ENCODE assay signal across 10 mouse cellular contexts in genomic region chr11:102690162-102690561, GRCm38 (mm10). TPM values are rescaled to one million over a fixed set of nuclear protein-coding genes. Genes with fewer than 3 reads are reported as not detected.
DNase-seq lines count a peak whose midpoint lies in the region; ATAC-seq lines count a peak whose summit lies in the region.
"Had no signal": no experiment of that assay in that cellular context is flagged by ENCODE, and none has a peak within 500 bp of the region (broad histone marks: within the 10 kb centered on the region; RNA-seq: fewer than 3 reads in every experiment).

No protein-coding gene starts in this region.

- peaks cover 34% of the 10 kb centered on the region for H3K36me3 ChIP-seq in hindbrain, embryonic 14.5 days (replicated peaks; ENCODE audit: control insufficient read depth, insufficient read depth)
- H3K36me3 ChIP-seq in hindbrain, embryonic 12.5 days: peaks cover 28% of the 10 kb centered on the region
- peaks cover 10% of the 10 kb centered on the region for H3K36me3 ChIP-seq in stomach, embryonic 14.5 days (ENCODE audit: control insufficient read depth, insufficient read depth, low read length)

- H3K9me3 ChIP-seq in hindbrain, embryonic 14.5 days (ENCODE audit: control insufficient read depth, low read length): no peaks in the 10 kb centered on the region
- H3K9me3 ChIP-seq in hindbrain, embryonic 12.5 days (replicated peaks): no peaks in the 10 kb centered on the region
- H3K9me3 ChIP-seq in stomach, embryonic 14.5 days (ENCODE audit: control insufficient read depth, low read depth, low read length): no peaks in the 10 kb centered on the region
- H3K9me3 ChIP-seq: embryonic facial prominence, embryonic 12.5 days had no signal

- no peaks in the 10 kb centered on the region for H3K27me3 ChIP-seq in hindbrain, embryonic 14.5 days (ENCODE audit: control insufficient read depth, insufficient read depth, low read length)
- no peaks in the 10 kb centered on the region for H3K27me3 ChIP-seq in hindbrain, embryonic 12.5 days
- H3K27me3 ChIP-seq in stomach, embryonic 14.5 days (ENCODE audit: control insufficient read depth, insufficient read depth, low read length): no peaks in the 10 kb centered on the region
- H3K27me3 ChIP-seq: embryonic facial prominence, embryonic 12.5 days had no signal

- no peak for ATAC-seq in hindbrain, embryonic 14.5 days (ENCODE audit: low FRiP score)
- ATAC-seq in hindbrain, embryonic 12.5 days (ENCODE audit: low FRiP score): no peak
- peak; percentile 59 for ATAC-seq in granulocyte monocyte progenitor cell, adult 5-6 weeks (replicated peaks; ENCODE audit: poor library complexity, severe bottlenecking)
- ATAC-seq in stomach, embryonic 14.5 days (ENCODE audit: insufficient number of reproducible peaks, insufficient read depth, low FRiP score, low read depth): 0 out of 2 replicates have a peak, but pooled peaks have one; percentile 14

- WGBS in hindbrain, embryonic 14.5 days: 60% methylated on average over 6 of the region's 6 CpGs
- 62% methylated on average over 6 of the region's 6 CpGs for WGBS in hindbrain, embryonic 12.5 days
- 67% methylated on average over 6 of the region's 6 CpGs for WGBS in stomach, embryonic 14.5 days

- H3K4me3 ChIP-seq in hindbrain, embryonic 14.5 days (replicated peaks; ENCODE audit: low read length): no peak overlapping the region
- no peak overlapping the region for H3K4me3 ChIP-seq in hindbrain, embryonic 12.5 days
- no peak overlapping the region for H3K4me3 ChIP-seq in stomach, embryonic 14.5 days (ENCODE audit: low read depth, low read length)
- H3K4me3 ChIP-seq: embryonic facial prominence, embryonic 12.5 days; myocyte had no signal

- no peaks in the 10 kb centered on the region for H3K4me1 ChIP-seq in hindbrain, embryonic 14.5 days (replicated peaks; ENCODE audit: control insufficient read depth, insufficient read depth, low read length)
- H3K4me1 ChIP-seq in hindbrain, embryonic 12.5 days: no peaks in the 10 kb centered on the region
- no peaks in the 10 kb centered on the region for H3K4me1 ChIP-seq in stomach, embryonic 14.5 days (ENCODE audit: control insufficient read depth, insufficient read depth, low read length)
- H3K4me1 ChIP-seq: embryonic facial prominence, embryonic 12.5 days had no signal

- no peak overlapping the region for H3K4me2 ChIP-seq in hindbrain, embryonic 14.5 days (replicated peaks)
- H3K4me2 ChIP-seq in hindbrain, embryonic 12.5 days (replicated peaks): no peak overlapping the region
- no peak overlapping the region for H3K4me2 ChIP-seq in stomach, embryonic 14.5 days (replicated peaks; ENCODE audit: low read depth, low read length)
- H3K4me2 ChIP-seq: embryonic facial prominence, embryonic 12.5 days had no signal

- no peak overlapping the region for H3K9ac ChIP-seq in hindbrain, embryonic 14.5 days
- no peak overlapping the region for H3K9ac ChIP-seq in hindbrain, embryonic 12.5 days
- H3K9ac ChIP-seq in stomach, embryonic 14.5 days (replicated peaks; ENCODE audit: low read depth, low read length): no peak overlapping the region
- H3K9ac ChIP-seq: embryonic facial prominence, embryonic 12.5 days had no signal

- H3K27ac ChIP-seq in hindbrain, embryonic 14.5 days: no peak overlapping the region
- H3K27ac ChIP-seq in hindbrain, embryonic 12.5 days: no peak overlapping the region
- no peak overlapping the region for H3K27ac ChIP-seq in stomach, embryonic 14.5 days (ENCODE audit: low read length)
- H3K27ac ChIP-seq: embryonic facial prominence, embryonic 12.5 days had no signal

- peak; percentile 87 for DNase-seq in hindbrain, embryonic 14.5 days (ENCODE audit: low spot score)
- DNase-seq in adipocyte (ENCODE audit: low spot score): peak; percentile 76
- DNase-seq in cerebellum, postnatal 4 days (ENCODE audit: low spot score in 2 of 2): peak; percentile 50 to 80
- DNase-seq in layer of hippocampus, postnatal 36 days: peak; percentile 51 to 60
- DNase-seq in mesoderm, embryonic 11.5 days (ENCODE audit: low read depth, low spot score): peak; percentile 85

RNA-seq across cellular contexts. Expression of gene Ccdc43, which starts 7.4 kb away (rescaled TPM):
- polyA plus RNA-seq in hindbrain, embryonic 14.5 days (2014; fragmentation: Nextera tagmentation; extraction: Ambion mirVana): 31.3 and 38.4 TPM in 2 replicates
- polyA plus RNA-seq in hindbrain, embryonic 12.5 days (2016; fragmentation: Nextera tagmentation; extraction: Ambion mirVana): 44.0 and 48.0 TPM in 2 replicates
- total RNA-seq in granulocyte monocyte progenitor cell, adult 5-6 weeks (2014; fragmentation: Nextera tagmentation): 15.5 and 16.9 TPM in 2 replicates
- 33.5 and 42.8 TPM in 2 replicates for total RNA-seq in granulocyte monocyte progenitor cell, adult 5-6 weeks (2017)
- 10 to 100 TPM; 36.4 to 39.7 TPM for total RNA-seq in layer of hippocampus, postnatal 36 days (2021)
- polyA plus RNA-seq in stomach, embryonic 14.5 days (2014; fragmentation: Nextera tagmentation; extraction: Ambion mirVana): 39.5 and 47.1 TPM in 2 replicates

RNA-seq across cellular contexts. Expression of gene Meioc, which starts 26.6 kb away (rescaled TPM):
- 0.16 TPM in 1 of 2 replicates, not detected in the other for polyA plus RNA-seq in hindbrain, embryonic 14.5 days (2014; fragmentation: Nextera tagmentation; extraction: Ambion mirVana)
- 0.82 and 1.1 TPM in 2 replicates for polyA plus RNA-seq in hindbrain, embryonic 12.5 days (2016; fragmentation: Nextera tagmentation; extraction: Ambion mirVana)
- not detected in 2 replicates for total RNA-seq in granulocyte monocyte progenitor cell, adult 5-6 weeks (2014; fragmentation: Nextera tagmentation)
- not detected in 2 replicates for total RNA-seq in granulocyte monocyte progenitor cell, adult 5-6 weeks (2017)
- total RNA-seq in layer of hippocampus, postnatal 36 days (2021): not detected
- 0.80 and 1.2 TPM in 2 replicates for polyA plus RNA-seq in stomach, embryonic 14.5 days (2014; fragmentation: Nextera tagmentation; extraction: Ambion mirVana)

Comparison
In these comparisons a context has a peak if more than half of its experiments do, and no peak if none do; other contexts are left out.
1. ATAC-seq: peak in granulocyte monocyte progenitor cell, adult 5-6 weeks (single experiment) and stomach, embryonic 14.5 days (single experiment); none in hindbrain, embryonic 14.5 days (single experiment) and hindbrain, embryonic 12.5 days (single experiment).
2. Peak in every context shown above with its lines, with median percentiles within 50 percentile points of each other: DNase-seq.